Mouse (Mus musculus) layer of hippocampus, postnatal 10 days (tissue): ENCODE measurements at regions not wholly inside any gene's neighbourhood (a gene's known extent, or its start where the extent isn't known, plus 50 kb on each side); places are given as distances from the start of the nearest gene placed in this dataset.

Source experiments
- DNase-seq, 2 experiments: peaks; one replicate each; pipeline ENCODE4 v3.0.0; 2021; ENCODE audit warnings: low spot score in 2 of 2

GRCm38 (mm10) chr1:163650577-163651180, 74.4 kb downstream of the Mettl11b start:
- no peak for DNase-seq

- DNase-seq, result no peak
These were observed 82.9 kb downstream of the Mettl11b start for GRCm38 (mm10) chr1:163642091-163642490.

DNA sequence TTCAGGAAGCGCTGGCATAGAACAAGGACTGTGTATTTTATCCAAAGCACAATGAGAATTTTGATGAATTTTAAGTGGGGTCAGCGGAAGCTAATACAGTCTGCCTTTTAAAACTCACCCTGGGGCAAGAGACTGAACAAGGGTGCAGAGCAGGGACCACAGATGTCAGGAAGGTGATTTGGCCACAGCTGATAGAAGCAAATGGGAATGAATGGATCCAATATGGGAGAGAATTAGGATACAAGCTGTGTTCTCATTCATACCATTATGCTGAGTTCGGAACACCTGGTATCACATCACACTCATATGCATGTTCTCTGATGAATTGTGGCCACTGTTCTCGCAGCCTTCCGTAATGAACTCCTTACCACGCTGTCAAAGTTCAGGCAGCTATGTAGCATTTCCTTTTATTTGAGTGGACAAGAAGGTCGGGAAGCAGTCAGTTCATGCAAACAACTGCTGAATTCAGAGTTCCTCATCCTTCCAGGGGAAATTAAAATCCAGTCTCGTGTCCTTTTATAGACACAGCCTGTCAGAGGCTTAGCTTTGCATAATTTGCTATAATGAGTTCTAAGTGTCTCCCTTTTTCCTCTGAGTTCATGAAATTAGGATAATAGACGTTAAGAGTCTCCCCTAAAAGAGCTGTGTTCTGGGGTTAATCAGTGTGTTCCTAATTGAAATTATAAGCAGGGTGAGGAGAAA, 84.4 kb downstream of the Mettl11b start:
- DNase-seq, result no peak

DNA sequence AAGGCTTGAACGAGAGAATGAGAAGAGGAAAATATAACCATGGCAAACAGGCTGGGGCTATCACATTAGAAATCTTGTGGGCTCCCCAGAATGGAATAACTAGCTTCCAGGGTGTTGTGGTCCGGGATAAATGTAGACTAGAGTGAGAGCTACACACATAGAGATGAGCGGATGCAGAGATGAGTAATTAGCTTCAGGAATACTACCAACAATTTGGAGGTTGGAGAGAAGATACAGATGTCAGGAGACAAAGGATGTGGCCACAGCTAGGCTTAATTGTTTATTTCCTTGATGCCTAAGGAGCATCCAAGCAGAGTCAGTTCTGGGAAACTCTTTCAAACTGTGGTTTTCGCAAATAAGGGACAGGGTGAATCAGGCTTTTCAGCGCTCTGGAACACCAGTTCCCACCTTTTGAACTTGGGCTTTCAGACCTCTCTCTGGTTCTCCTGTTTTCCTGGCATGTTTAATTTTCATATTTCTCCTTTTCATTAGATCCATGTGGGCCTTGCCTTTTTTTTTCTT, 94.7 kb downstream of the Mettl11b start:
- no peak for DNase-seq

GRCm38 (mm10) chr1:163624887-163625286, 100.1 kb downstream of the Mettl11b start:
- no peak for DNase-seq

- DNase-seq, result no peak
These were observed 103.7 kb downstream of the Mettl11b start for GRCm38 (mm10) chr1:163621293-163621692.

- no peak for DNase-seq
These were observed 105.2 kb downstream of the Mettl11b start for GRCm38 (mm10) chr1:163619831-163620230.

- peak in 1 of 2 experiments; percentile 6 for DNase-seq
These were observed 106.9 kb downstream of the Mettl11b start for GRCm38 (mm10) chr1:163618132-163618531.

- no peak for DNase-seq
These were observed 108.4 kb downstream of the Mettl11b start for GRCm38 (mm10) chr1:163616596-163616995.

GRCm38 (mm10) chr1:163608429-163608828, 116.6 kb downstream of the Mettl11b start:
- no peak for DNase-seq

DNA sequence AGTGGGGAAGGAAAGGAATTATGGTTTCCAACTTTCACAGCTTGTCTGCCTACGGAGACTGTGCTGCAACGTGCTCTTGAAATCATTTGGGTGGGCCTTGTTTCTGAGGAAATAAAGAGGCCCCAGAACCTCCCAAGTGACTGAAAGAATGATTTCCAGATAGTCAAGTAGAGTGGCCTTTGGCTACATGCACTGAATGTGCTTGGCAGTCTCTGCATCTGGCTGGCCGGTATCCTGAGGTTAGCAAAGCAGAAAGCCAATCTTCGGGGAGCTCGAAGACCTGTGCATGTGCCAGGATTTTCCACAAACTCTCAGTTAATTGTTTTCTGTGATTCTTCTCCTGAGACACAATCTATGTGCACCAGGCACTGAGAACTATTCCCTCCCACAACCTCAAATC, 117.3 kb downstream of the Mettl11b start:
- no peak for DNase-seq

DNA sequence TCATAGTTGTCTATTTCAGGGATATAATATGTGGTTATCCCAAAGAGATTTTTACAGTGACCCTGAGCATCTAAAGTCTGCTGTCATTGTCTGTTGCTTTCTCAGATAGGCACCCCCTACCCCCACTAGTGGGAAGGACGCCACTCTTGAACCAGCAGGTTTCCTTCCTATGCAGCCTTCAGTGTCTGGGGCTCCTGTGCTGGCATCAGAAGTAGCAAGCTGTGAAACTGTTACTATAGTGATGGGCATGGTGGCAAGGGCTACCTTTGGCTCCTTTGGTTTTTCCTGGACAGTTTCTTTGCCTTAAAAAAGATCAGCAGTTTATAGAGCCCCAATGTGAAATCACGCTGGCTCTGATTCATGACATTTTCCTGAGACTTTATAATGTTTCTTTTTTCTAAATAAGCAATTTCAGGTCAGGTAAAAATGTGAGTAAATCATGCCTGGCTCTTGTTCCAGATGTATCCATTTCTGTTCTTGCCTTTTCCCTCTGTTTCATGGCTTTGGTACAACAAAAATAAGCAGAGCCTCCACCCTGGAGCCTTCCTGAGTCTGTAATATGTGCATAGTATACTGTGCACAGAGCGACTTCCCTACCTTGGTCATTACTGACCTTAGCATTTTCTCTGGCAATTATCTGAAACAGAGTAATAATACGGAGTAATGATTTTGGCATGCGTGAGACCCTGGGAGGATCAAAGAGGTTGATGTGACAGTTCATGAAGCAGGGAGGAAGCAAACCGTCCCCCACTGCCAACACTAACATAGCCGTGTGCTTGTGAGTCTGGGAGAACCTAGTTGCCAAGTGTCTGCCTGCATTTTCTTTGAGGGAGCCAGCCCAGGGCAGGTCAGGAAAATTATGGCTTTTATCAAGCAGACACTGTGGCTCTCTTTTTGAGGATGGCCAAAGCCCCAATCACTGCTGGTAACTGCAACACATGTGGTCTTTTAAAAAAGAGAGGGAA, 124.8 kb downstream of the Mettl11b start:
- no peak for DNase-seq

- no peak for DNase-seq
These were observed 148.6 kb downstream of the Mettl11b start for GRCm38 (mm10) chr1:163576411-163576810.

- no peak for DNase-seq
These were observed 149.4 kb downstream of the Mettl11b start for GRCm38 (mm10) chr1:163575593-163575992.

DNA sequence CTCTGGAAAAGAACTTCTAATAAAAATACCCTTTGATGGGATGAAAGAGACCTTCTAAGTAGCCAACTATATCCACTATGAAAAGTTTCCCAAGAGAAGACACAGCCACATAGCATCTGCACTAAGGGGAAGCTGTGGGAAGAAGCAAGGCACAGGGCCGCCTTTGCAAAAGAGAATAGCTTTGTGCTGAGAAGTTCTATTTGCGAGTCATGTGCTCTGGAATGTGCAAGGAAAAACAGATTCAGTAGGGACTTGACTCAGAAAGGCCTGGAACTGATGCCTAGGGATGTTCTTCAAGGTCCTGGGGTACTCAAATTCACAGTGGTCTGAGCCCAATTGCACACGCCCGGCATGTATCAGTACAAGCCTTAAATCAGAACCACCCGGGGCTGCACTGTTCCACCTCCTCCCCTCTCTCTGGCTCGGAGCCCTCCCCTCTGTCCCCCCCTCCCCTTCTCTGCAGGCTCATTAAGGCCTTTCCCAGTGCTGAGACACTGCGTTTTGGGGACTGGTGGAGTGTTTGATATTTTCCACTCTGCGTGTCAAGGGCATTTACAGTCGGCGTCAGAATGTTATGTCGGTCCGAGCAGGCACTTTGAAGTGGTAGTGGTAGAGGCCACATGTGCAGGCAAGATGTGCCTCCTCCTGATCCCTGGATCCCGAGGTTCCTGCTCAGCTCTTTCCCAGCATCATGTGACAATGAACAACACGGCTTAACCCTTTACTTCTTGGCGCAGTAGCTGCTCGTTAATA, 150.4 kb downstream of the Mettl11b start:
- peak in 1 of 2 experiments; percentile 4 for DNase-seq

- DNase-seq, result no peak
These were observed 151.5 kb downstream of the Mettl11b start for GRCm38 (mm10) chr1:163573533-163573932.

DNA sequence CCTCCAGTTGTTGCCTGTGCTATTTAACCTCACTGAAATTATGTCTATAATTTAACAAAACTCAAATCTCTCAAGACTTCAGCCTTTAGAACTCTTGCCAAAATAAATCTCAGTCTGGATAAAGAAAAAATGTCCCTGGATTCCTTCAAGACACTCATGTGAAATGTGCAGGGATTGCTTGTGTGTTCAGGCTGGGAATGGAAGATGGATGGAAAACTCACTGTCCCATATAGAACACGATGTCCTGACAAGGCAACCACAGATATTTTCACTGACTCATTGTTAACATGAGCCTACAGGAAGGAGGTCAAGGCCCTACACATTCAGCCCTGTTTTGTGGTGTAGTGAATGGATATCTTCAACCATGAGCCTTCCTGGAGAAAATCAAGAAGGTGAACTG, 160.3 kb upstream of the Gorab start:
- DNase-seq, result no peak

DNA sequence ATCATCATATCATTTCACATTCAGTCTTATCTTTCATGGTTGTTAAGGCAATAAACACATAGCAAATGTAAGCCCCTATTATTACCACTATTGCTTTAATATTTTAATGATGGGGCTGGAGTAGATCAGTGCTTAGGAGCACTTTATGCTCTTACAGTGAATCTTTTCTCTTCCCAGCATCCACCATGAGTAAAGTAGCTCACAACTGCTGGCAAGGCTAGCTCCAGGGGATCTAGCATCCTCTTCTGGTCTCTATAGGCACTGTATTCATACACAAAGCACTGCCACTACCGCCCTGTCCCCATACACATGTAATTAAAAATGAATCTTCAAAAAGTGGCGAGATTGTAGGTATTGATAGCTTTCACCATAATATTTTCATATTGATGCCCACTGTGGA, 159.6 kb upstream of the Gorab start:
- no peak for DNase-seq

DNA sequence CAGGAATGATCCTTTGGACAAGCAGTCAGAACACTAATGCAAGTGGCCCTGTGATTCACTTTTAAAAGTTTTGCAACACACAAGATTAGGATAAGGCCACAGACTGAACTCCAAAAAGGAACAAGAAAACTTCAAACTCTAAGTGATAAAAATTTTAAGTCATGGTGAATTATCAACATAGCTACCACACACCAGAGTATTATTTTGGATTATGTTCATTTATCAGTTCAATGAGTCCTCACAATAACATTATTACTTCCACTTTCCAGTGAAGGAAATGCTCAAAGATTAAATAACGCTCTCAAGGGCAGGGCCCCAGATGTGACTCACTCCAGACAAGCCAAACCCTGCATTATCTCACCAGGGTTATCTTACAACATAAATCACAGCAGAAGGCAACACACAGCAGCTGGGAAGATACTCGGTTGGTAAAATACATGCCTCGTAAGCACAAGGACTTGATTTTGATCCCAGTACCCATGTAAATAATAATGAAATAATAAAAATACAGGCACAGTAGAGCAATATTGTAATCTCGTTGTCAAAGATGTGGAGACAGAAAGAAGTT, 158.8 kb upstream of the Gorab start:
- DNase-seq, result no peak

- no peak for DNase-seq
These were observed 157.5 kb upstream of the Gorab start for GRCm38 (mm10) chr1:163561016-163561415.
